Mouse (Mus musculus) brain, embryonic 14.5 days (tissue): Measurements from ENCODE around the gene Mns1.

ENCODE experiments used
- CTCF ChIP-seq: fragments of 200-500 bp; IDR thresholded peaks from 2 replicates; pipeline ENCODE4 v1.5.1; 2012; ENCODE audit warnings: inconsistent platforms, mild to moderate bottlenecking, moderate library complexity, borderline replicate concordance; ENCODE audit not compliant: insufficient read depth, insufficient read length; ENCODE audit errors: extremely low read depth
- POLR2A ChIP-seq: fragments of 200-500 bp; IDR thresholded peaks from 2 replicates; pipeline ENCODE4 v1.6.1; 2012; ENCODE audit warnings: mild to moderate bottlenecking, inconsistent platforms, borderline replicate concordance; ENCODE audit not compliant: poor library complexity, insufficient read depth, insufficient read length, severe bottlenecking; ENCODE audit errors: extremely low read depth

GRCm38 (mm10) chr9:72488523-72488922 is 50.7 kb downstream of the Mns1 start:
- TF ChIP-seq POLR2A: no peak
- TF ChIP-seq CTCF: no peak
